Mouse (Mus musculus) MEL (cell line): ENCODE measurements around the gene Morn3.

Experiments used
- BHLHE40 ChIP-seq: IDR thresholded peaks from 2 replicates; pipeline ENCODE4 v1.6.1; 2012; ENCODE audit warnings: low read depth, mild to moderate bottlenecking, inconsistent platforms, low read length, improper control_type of control experiment, borderline replicate concordance
- CTCF ChIP-seq, 3 experiments: IDR thresholded peaks in 2 of 3; conservative IDR thresholded peaks in 1 of 3; 2 replicates each; pipeline ENCODE4 v1.5.1; 2011 to 2012; ENCODE audit warnings: low read length in 3 of 3, low read depth in 2 of 3, mild to moderate bottlenecking in 2 of 3, improper control_type of control experiment in 1 of 3, inconsistent platforms in 1 of 3, mixed read lengths in 1 of 3, moderate library complexity in 1 of 3; ENCODE audit not compliant: control insufficient read depth in 1 of 3, insufficient read depth in 1 of 3, poor library complexity in 1 of 3, severe bottlenecking in 1 of 3
- GATA1 ChIP-seq: IDR thresholded peaks from 2 replicates; pipeline ENCODE4 v1.6.1; 2011; ENCODE audit warnings: low read depth, low read length, improper control_type of control experiment
- NRF1 ChIP-seq: IDR thresholded peaks from 2 replicates; pipeline ENCODE4 v1.6.1; 2014; ENCODE audit warnings: low read depth, mild to moderate bottlenecking, inconsistent platforms, low read length, improper control_type of control experiment, moderate library complexity; ENCODE audit not compliant: poor library complexity, insufficient read depth, severe bottlenecking
- POLR2A ChIP-seq, 2 experiments: IDR thresholded peaks; 2 replicates each; pipeline ENCODE4 v1.6.1; 2011 to 2012; ENCODE audit warnings: low read length in 2 of 2, mild to moderate bottlenecking in 2 of 2, control low read depth in 1 of 2, improper control_type of control experiment in 1 of 2, low read depth in 1 of 2, moderate library complexity in 1 of 2; ENCODE audit not compliant: control insufficient read depth in 1 of 2, insufficient read depth in 1 of 2, poor library complexity in 1 of 2
- POLR2AphosphoS5 ChIP-seq: IDR thresholded peaks from 2 replicates; pipeline ENCODE4 v1.6.1; 2012; ENCODE audit warnings: low read depth, borderline replicate concordance, mild to moderate bottlenecking, inconsistent platforms, low read length, moderate library complexity, mixed read lengths
- RCOR1 ChIP-seq: IDR thresholded peaks from 2 replicates; pipeline ENCODE4 v1.6.1; 2012; ENCODE audit warnings: low read depth, mild to moderate bottlenecking, inconsistent platforms, low read length, improper control_type of control experiment
- SIN3A ChIP-seq: IDR thresholded peaks from 2 replicates; pipeline ENCODE4 v1.6.1; 2012; ENCODE audit warnings: low read length, improper control_type of control experiment, inconsistent platforms
- USF1 ChIP-seq: IDR thresholded peaks from 2 replicates; pipeline ENCODE4 v1.6.1; 2014; ENCODE audit warnings: low read depth, mild to moderate bottlenecking, inconsistent platforms, low read length, improper control_type of control experiment, moderate library complexity
- ZC3H11A ChIP-seq: IDR thresholded peaks from 2 replicates; pipeline ENCODE4 v1.6.1; 2012; ENCODE audit warnings: low read depth, mild to moderate bottlenecking, inconsistent platforms, low read length, improper control_type of control experiment

- TF ChIP-seq POLR2A (IDR thresholded peaks at IDR 0.05; ENCODE audit: control insufficient read depth in 1 of 2, insufficient read depth in 1 of 2, low read depth in 1 of 2, low read length in 2 of 2, poor library complexity in 1 of 2) = no peak
- TF ChIP-seq BHLHE40 = no peak
- TF ChIP-seq CTCF (IDR thresholded peaks at IDR 0.05 in 2 of 3, conservative IDR thresholded peaks at IDR 0.05 in 1 of 3; ENCODE audit: control insufficient read depth in 1 of 3, insufficient read depth in 1 of 3, low read depth in 2 of 3, low read length in 3 of 3, poor library complexity in 1 of 3, severe bottlenecking in 1 of 3) = peak; percentile 21 to 41 (median 26); a peak in 5 of 6 replicates
- TF ChIP-seq NRF1 = no peak
- TF ChIP-seq SIN3A = no peak
- no peak for TF ChIP-seq POLR2AphosphoS5
- no peak for TF ChIP-seq ZC3H11A
- TF ChIP-seq USF1 = no peak
- TF ChIP-seq GATA1 = no peak
- no peak for TF ChIP-seq RCOR1
Observed at GRCm38 (mm10) chr5:123031312-123031711, 15.5 kb downstream of the Morn3 start.
